Mouse (Mus musculus) stomach, embryonic 15.5 days (tissue): ENCODE data around the gene Higd1c. TPM values are rescaled to one million over a fixed set of nuclear protein-coding genes. Genes with fewer than 3 reads are reported as not detected.
A peak's percentile ranks its signal among the peaks of the same experiment; 100 is the strongest.
"Not testable (repeated sequence)": the region's sequence is repeated elsewhere in the genome, so short reads cannot be mapped to it uniquely, and the experiment has no call there.

ENCODE experiments used
- ATAC-seq: fragments of 200-750 bp; cut with Nextera tagmentation; 2 replicates; pipeline ENCODE4 v1.8.0; 2017; ENCODE audit warnings: low read depth, moderate number of reproducible peaks, moderate TSS enrichment; ENCODE audit not compliant: insufficient read depth, low FRiP score
- H3K27ac ChIP-seq: fragments of 300-500 bp; sonication (generic); 2 replicates; pipeline ENCODE4 v1.5.1; 2015; ENCODE audit warnings: mild to moderate bottlenecking, inconsistent platforms
- H3K27me3 ChIP-seq: fragments of 300-500 bp; sonication (generic); replicated peaks from 2 replicates; pipeline ENCODE4 v1.6.1; 2015; ENCODE audit warnings: inconsistent platforms
- H3K36me3 ChIP-seq: fragments of 300-500 bp; sonication (generic); 2 replicates; pipeline ENCODE4 v1.6.1; 2015; ENCODE audit warnings: inconsistent platforms
- H3K4me1 ChIP-seq: fragments of 300-500 bp; sonication (generic); 2 replicates; pipeline ENCODE4 v1.6.1; 2015; ENCODE audit warnings: inconsistent platforms
- H3K4me2 ChIP-seq: fragments of 300-500 bp; sonication (generic); 2 replicates; pipeline ENCODE4 v1.6.1; 2015; ENCODE audit warnings: mild to moderate bottlenecking, inconsistent platforms
- H3K4me3 ChIP-seq: fragments of 300-500 bp; sonication (generic); replicated peaks from 2 replicates; pipeline ENCODE4 v1.5.1; 2015; ENCODE audit warnings: inconsistent platforms
- H3K9ac ChIP-seq: fragments of 300-500 bp; sonication (generic); 2 replicates; pipeline ENCODE4 v1.6.1; 2015; ENCODE audit warnings: inconsistent platforms
- H3K9me3 ChIP-seq: fragments of 300-500 bp; sonication (generic); 2 replicates; pipeline ENCODE4 v1.6.1; 2016; ENCODE audit warnings: inconsistent platforms
- WGBS: fragments of 180-500 bp; shearing (Covaris S2); methylation state at CpG from one replicate; pipeline ENCODE4 v1.1.7; 2015; 5-methylcytosine and 5-hydroxymethylcytosine counted together
- polyA plus RNA-seq: library from polyadenylated mRNA; unstranded; fragments of >200 nt; fragmentation: Nextera tagmentation; extraction: Ambion mirVana; gene quantifications from 2 replicates; pipeline ENCODE4 v1.2.1, GENCODE M21; 2015

The Higd1c gene
- polyA plus RNA-seq, 1 experiment from 2014 or later, result not detected

DNA sequence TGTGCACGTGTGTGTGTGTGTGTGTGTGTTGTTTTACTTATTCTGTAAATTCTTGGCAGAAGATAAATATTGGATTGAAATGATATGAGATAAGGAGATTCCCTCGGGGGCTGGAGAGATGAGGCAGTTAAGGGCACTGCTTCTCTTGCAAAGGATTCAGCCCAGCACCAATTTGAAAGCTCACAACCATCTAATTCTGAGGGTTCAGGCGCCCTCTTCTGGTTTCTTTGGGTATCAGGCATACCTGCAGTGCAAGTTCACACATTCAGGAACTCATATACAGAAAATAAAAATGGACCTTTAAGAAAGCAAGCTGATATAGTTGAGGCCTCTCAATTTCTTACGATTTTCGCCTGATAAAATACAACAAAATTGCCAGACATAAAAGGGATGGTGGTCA, 10.7 kb downstream of the Higd1c start:
- ATAC-seq, result no peak
- Histone ChIP-seq H3K9me3 (no peaks in the 10 kb centered on the region), H3K4me3 (no peak overlapping the region), H3K4me2 (no peak overlapping the region), H3K27me3 (no peaks in the 10 kb centered on the region), H3K27ac (no peak overlapping the region), H3K4me1 (no peaks in the 10 kb centered on the region), H3K9ac (no peak overlapping the region), H3K36me3 (no peaks in the 10 kb centered on the region)
- 33% methylated on average over 5 of the region's 5 CpGs for WGBS

GRCm38 (mm10) chr15:100377847-100378505, 13.6 kb downstream of the Higd1c start:
- not testable (repeated sequence) for H3K36me3 ChIP-seq, H3K9ac ChIP-seq, H3K9me3 ChIP-seq, H3K27ac ChIP-seq, H3K4me2 ChIP-seq, ATAC-seq, H3K4me3 ChIP-seq, H3K27me3 ChIP-seq, H3K4me1 ChIP-seq
- WGBS, result 47% methylated on average over 4 of the region's 9 CpGs

DNA sequence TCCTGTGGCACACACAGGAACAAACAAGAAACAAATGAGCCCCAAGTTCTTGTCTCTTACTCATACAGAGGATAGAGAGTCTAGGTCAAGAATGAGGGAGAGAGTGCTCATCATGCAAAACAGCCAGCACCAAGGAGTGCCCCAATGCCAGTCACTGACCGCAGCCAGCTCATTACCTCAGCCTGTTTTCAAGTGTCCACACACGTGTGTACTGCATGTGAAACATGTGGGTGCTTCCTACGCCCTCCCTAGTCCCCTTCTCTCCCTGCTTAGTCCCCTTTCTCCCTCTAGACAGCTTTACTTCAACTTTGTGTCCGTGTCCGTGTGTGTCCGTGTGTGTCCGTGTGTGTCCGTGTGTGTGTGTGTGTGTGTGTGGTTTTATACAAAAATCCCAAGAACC, 15.3 kb downstream of the Higd1c start:
- Histone ChIP-seq H3K4me3 (no peak overlapping the region), H3K27me3 (no peaks in the 10 kb centered on the region), H3K36me3 (no peaks in the 10 kb centered on the region), H3K9me3 (no peaks in the 10 kb centered on the region), H3K4me2 (no peak overlapping the region), H3K27ac (no peak overlapping the region), H3K4me1 (no peaks in the 10 kb centered on the region), H3K9ac (no peak overlapping the region)
- 85% methylated on average over 8 of the region's 8 CpGs for WGBS
- ATAC-seq, result no peak

GRCm38 (mm10) chr15:100380104-100380503, 15.8 kb downstream of the Higd1c start:
- Histone ChIP-seq H3K36me3 (no peaks in the 10 kb centered on the region), H3K27me3 (no peaks in the 10 kb centered on the region), H3K4me2 (no peak overlapping the region), H3K27ac (no peak overlapping the region), H3K9me3 (no peaks in the 10 kb centered on the region), H3K4me3 (no peak overlapping the region), H3K4me1 (no peaks in the 10 kb centered on the region), H3K9ac (no peak overlapping the region)
- ATAC-seq, result peak; percentile 53; the same call in 1 of the 2 replicates
- 55% methylated on average over 2 of the region's 2 CpGs for WGBS

GRCm38 (mm10) chr15:100385705-100386104, 21.4 kb downstream of the Higd1c start:
- no peak overlapping the region for H3K4me2 ChIP-seq
- H3K9ac ChIP-seq, result no peak overlapping the region
- no peaks in the 10 kb centered on the region for H3K4me1 ChIP-seq
- no peak overlapping the region for H3K27ac ChIP-seq
- H3K9me3 ChIP-seq, result no peaks in the 10 kb centered on the region
- H3K36me3 ChIP-seq, result no peaks in the 10 kb centered on the region
- no peak for ATAC-seq
- WGBS, result 90% methylated on average over 9 of the region's 9 CpGs
- no peak overlapping the region for H3K4me3 ChIP-seq
- H3K27me3 ChIP-seq, result no peaks in the 10 kb centered on the region

DNA sequence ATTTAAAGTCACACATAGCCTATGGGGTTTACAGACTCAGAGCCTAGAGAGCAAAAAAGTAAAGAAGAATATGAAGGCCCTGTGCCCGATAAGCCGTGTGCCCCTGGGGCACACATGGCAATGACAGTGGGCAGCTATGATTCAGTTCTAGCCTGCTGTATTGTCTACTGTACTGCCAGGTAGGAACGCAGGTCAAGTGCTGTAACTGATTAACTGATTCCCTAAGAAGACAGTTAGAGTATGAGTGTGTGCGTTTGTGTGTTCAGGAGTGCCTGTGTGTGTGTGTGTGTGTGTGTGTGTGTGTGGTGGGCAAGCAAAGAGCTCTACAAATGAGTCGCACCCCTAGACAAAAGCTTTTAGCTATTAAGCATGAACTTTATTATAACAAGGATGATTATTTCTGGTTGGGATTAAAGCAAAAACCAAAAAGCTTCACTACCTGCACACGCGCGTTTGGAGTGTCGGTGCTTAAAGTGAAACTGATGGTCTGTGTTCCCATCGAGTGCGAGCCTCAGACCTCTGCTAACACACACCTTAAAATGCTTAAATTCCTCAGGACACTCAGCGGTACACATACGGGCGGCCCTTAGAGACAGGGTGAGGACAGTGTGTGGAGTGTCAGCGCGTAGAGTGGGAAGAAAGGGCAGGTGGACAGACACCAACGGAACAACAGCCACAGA, 23.3 kb downstream of the Higd1c start:
- ATAC-seq, result no peak
- Histone ChIP-seq H3K4me1 (no peaks in the 10 kb centered on the region), H3K27ac (no peak overlapping the region), H3K9me3 (no peaks in the 10 kb centered on the region), H3K4me3 (no peak overlapping the region), H3K27me3 (no peaks in the 10 kb centered on the region), H3K4me2 (no peak overlapping the region), H3K9ac (no peak overlapping the region), H3K36me3 (no peaks in the 10 kb centered on the region)
- WGBS, result 86% methylated on average over 17 of the region's 17 CpGs

DNA sequence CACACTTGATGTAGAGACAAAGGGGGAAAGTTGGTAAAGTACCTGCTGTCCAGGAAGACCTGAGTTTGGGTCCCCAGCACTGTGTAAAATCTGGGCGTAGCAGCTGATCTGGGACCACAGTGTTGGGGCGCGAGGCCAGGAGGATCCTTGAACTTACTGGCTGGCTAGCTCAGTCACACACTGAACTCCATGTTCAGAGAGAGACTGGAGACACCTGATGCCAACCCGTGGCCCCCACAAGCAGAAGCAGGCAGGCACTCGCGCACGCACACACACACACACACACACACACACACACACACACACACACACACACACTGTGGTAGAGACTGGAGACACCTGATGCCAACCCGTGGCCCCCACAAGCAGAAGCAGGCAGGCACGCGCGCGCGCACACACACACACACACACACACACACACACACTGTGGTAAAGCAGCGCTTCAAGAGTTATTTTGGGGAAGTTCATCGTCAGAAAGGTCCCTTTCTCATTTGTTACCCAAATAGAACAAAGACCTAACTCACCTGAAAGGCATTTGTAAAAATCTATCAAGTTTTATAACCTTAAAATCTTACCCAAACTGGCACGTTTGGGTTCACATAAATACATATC, 24.0 kb downstream of the Higd1c start:
- no peak overlapping the region for H3K9ac ChIP-seq
- H3K27me3 ChIP-seq, result no peaks in the 10 kb centered on the region
- H3K27ac ChIP-seq, result no peak overlapping the region
- no peak overlapping the region for H3K4me2 ChIP-seq
- ATAC-seq, result no peak
- no peak overlapping the region for H3K4me3 ChIP-seq
- H3K36me3 ChIP-seq, result no peaks in the 10 kb centered on the region
- WGBS, result 84% methylated on average over 16 of the region's 16 CpGs
- no peaks in the 10 kb centered on the region for H3K9me3 ChIP-seq
- no peaks in the 10 kb centered on the region for H3K4me1 ChIP-seq

DNA sequence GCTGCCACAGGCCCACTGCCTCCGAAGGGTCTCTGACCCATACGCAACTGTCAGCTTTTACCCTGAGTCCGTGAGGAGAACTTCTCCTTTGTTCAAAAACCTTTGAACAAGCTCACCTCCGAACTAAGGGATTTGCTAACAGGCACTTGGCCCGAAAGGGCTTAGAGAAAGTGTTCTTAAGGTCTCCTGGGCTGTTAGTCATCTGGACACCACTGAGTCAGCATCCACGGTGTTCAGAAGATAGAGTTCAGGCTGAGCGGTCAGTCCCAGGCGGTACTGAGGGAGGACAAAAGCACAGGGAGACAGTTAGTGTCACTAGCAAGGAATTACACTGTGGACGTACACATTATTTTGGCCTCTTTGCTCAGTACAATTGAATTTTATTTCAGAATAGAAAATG, 24.5 kb downstream of the Higd1c start:
- no peak overlapping the region for H3K4me2 ChIP-seq
- no peaks in the 10 kb centered on the region for H3K27me3 ChIP-seq
- WGBS, result 64% methylated on average over 9 of the region's 9 CpGs
- no peaks in the 10 kb centered on the region for H3K4me1 ChIP-seq
- ATAC-seq, result no peak
- no peak overlapping the region for H3K9ac ChIP-seq
- no peaks in the 10 kb centered on the region for H3K9me3 ChIP-seq
- peaks cover 1% of the 10 kb centered on the region for H3K36me3 ChIP-seq
- H3K4me3 ChIP-seq, result no peak overlapping the region
- no peak overlapping the region for H3K27ac ChIP-seq

GRCm38 (mm10) chr15:100391066-100391465, 26.7 kb downstream of the Higd1c start:
- H3K27me3 ChIP-seq, result no peaks in the 10 kb centered on the region
- H3K9me3 ChIP-seq, result no peaks in the 10 kb centered on the region
- H3K9ac ChIP-seq, result no peak overlapping the region
- H3K4me2 ChIP-seq, result no peak overlapping the region
- WGBS, result 63% methylated on average over 7 of the region's 7 CpGs
- H3K36me3 ChIP-seq, result peaks cover 10% of the 10 kb centered on the region
- H3K4me3 ChIP-seq, result no peak overlapping the region
- H3K4me1 ChIP-seq, result no peaks in the 10 kb centered on the region
- no peak overlapping the region for H3K27ac ChIP-seq
- no peak for ATAC-seq

GRCm38 (mm10) chr15:100391599-100391998, 27.3 kb downstream of the Higd1c start:
- H3K4me3 ChIP-seq, result no peak overlapping the region
- peak; percentile 75; the same call in 1 of the 2 replicates for ATAC-seq
- 89% methylated on average over 7 of the region's 7 CpGs for WGBS
- H3K4me1 ChIP-seq, result no peaks in the 10 kb centered on the region
- peaks cover 15% of the 10 kb centered on the region for H3K36me3 ChIP-seq
- no peak overlapping the region for H3K9ac ChIP-seq
- no peak overlapping the region for H3K27ac ChIP-seq
- H3K27me3 ChIP-seq, result no peaks in the 10 kb centered on the region
- no peaks in the 10 kb centered on the region for H3K9me3 ChIP-seq
- H3K4me2 ChIP-seq, result no peak overlapping the region

- WGBS, result 79% methylated on average over 11 of the region's 11 CpGs
- Histone ChIP-seq H3K36me3 (peaks cover 27% of the 10 kb centered on the region), H3K27me3 (no peaks in the 10 kb centered on the region)
These were observed 28.7 kb downstream of the Higd1c start for GRCm38 (mm10) chr15:100393016-100393415.

GRCm38 (mm10) chr15:100395561-100395960, 31.2 kb downstream of the Higd1c start:
- no peak overlapping the region for H3K9ac ChIP-seq
- no peak overlapping the region for H3K27ac ChIP-seq
- peaks cover 50% of the 10 kb centered on the region for H3K36me3 ChIP-seq

More at GRCm38 (mm10) chr15:100393016-100393415, 28.7 kb downstream of the Higd1c start:
- no peak overlapping the region for H3K27ac ChIP-seq
- H3K9ac ChIP-seq, result no peak overlapping the region
- H3K9me3 ChIP-seq, result no peaks in the 10 kb centered on the region
- ATAC-seq, result no peak
- H3K4me1 ChIP-seq, result no peaks in the 10 kb centered on the region
- H3K4me3 ChIP-seq, result no peak overlapping the region
- H3K4me2 ChIP-seq, result no peak overlapping the region

More at GRCm38 (mm10) chr15:100395561-100395960, 31.2 kb downstream of the Higd1c start:
- WGBS, result 97% methylated on average over 3 of the region's 3 CpGs
- Histone ChIP-seq H3K27me3 (no peaks in the 10 kb centered on the region), H3K4me2 (no peak overlapping the region), H3K9me3 (no peaks in the 10 kb centered on the region), H3K4me1 (no peaks in the 10 kb centered on the region), H3K4me3 (no peak overlapping the region)
- no peak for ATAC-seq
